Mouse (Mus musculus) embryonic facial prominence, embryonic 13.5 days (tissue): Measurements from ENCODE around the gene Spin1. TPM values are rescaled to one million over a fixed set of nuclear protein-coding genes. Genes with fewer than 3 reads are reported as not detected.

ENCODE experiments used
- ATAC-seq: fragments of 200-750 bp; cut with Nextera tagmentation; 2 replicates; pipeline ENCODE4 v1.8.0; 2017; ENCODE audit warnings: low read depth; ENCODE audit not compliant: insufficient number of reproducible peaks, insufficient read depth, low FRiP score, low TSS enrichment
- H3K27ac ChIP-seq: fragments of 300-500 bp; sonication (generic); 2 replicates; pipeline ENCODE4 v1.5.1; 2015; ENCODE audit warnings: moderate library complexity, mild to moderate bottlenecking, inconsistent platforms
- H3K27me3 ChIP-seq: fragments of 300-500 bp; sonication (generic); 2 replicates; pipeline ENCODE4 v1.6.1; 2015; ENCODE audit warnings: mild to moderate bottlenecking, inconsistent platforms
- H3K36me3 ChIP-seq: fragments of 300-500 bp; sonication (generic); 2 replicates; pipeline ENCODE4 v1.6.1; 2015; ENCODE audit warnings: mild to moderate bottlenecking, inconsistent platforms
- H3K4me1 ChIP-seq: fragments of 300-500 bp; sonication (generic); 2 replicates; pipeline ENCODE4 v1.6.1; 2015; ENCODE audit warnings: inconsistent platforms
- H3K4me2 ChIP-seq: fragments of 300-500 bp; sonication (generic); 2 replicates; pipeline ENCODE4 v1.6.1; 2015; ENCODE audit warnings: moderate library complexity, mild to moderate bottlenecking, inconsistent platforms
- H3K4me3 ChIP-seq: fragments of 300-500 bp; sonication (generic); 2 replicates; pipeline ENCODE4 v1.5.1; 2015; ENCODE audit warnings: mild to moderate bottlenecking, inconsistent platforms
- H3K9ac ChIP-seq: fragments of 300-500 bp; sonication (generic); 2 replicates; pipeline ENCODE4 v1.6.1; 2015; ENCODE audit warnings: mild to moderate bottlenecking, inconsistent platforms
- H3K9me3 ChIP-seq: fragments of 300-500 bp; sonication (generic); 2 replicates; pipeline ENCODE4 v1.6.1; 2016; ENCODE audit warnings: inconsistent platforms
- WGBS: fragments of 180-500 bp; shearing (Covaris S2); methylation state at CpG from one replicate; pipeline ENCODE4 v1.1.7; 2015; ENCODE audit warnings: mixed read lengths; 5-methylcytosine and 5-hydroxymethylcytosine counted together
- polyA plus RNA-seq: library from polyadenylated mRNA; unstranded; fragments of >200 nt; fragmentation: Nextera tagmentation; extraction: Ambion mirVana; gene quantifications from 2 replicates; pipeline ENCODE4 v1.2.1, GENCODE M21; 2015

The Spin1 gene
- polyA plus RNA-seq, 1 experiment from 2014 or later: 116 TPM

DNA sequence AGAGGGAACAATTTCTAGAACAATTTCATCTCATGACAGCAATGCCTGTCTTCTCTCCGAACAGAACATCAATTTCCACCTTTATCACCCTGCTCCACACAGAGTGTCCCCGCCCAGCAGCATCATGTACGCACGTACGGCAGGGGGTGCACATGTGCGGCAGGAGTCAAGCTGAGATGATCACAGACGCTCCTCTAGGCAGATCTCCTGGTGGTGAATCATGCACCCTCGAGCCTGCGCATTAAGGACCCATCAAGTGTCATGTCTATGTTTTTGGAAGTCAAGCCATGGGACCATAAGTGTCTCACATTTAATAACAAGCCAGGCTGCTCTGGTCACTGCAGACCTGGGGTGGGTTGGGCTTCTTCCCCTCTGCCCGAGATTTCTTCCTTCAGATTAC, 78.3 kb downstream of the Spin1 start:
- H3K9ac ChIP-seq: no peak overlapping the region
- 0 out of 2 replicates have a peak, but pooled peaks cover 2% of the 10 kb centered on the region for H3K9me3 ChIP-seq
- ATAC-seq: no peak
- WGBS: 91% methylated on average over 10 of the region's 10 CpGs
- 0 out of 2 replicates have a peak, but pooled peaks cover 8% of the 10 kb centered on the region for H3K4me1 ChIP-seq
- no peak overlapping the region for H3K27ac ChIP-seq
- no peak overlapping the region for H3K4me3 ChIP-seq
- H3K36me3 ChIP-seq: no peaks in the 10 kb centered on the region
- H3K4me2 ChIP-seq: no peak overlapping the region
- H3K27me3 ChIP-seq: no peaks in the 10 kb centered on the region

DNA sequence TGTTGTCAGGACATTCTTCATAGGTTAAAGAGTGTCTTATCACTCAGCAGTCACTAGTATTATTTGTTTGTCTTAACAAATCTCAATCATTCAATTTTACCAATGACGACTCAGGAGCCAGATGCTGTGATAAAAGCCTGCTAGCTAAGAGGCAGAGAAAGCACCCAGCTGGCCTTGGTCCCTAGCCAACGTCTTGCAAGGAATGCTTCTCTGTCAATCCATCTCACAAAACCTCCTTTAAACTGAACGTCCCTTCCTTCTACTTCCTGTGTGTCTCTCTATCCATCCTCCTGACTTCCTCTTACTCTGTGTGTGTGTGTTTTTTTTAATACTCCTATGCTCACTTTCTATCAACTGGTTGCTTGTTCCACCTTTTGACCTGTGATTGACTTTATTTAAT, 78.7 kb downstream of the Spin1 start:
- 53% methylated on average over 3 of the region's 3 CpGs for WGBS
- no peak for ATAC-seq
- Histone ChIP-seq H3K27ac (no peak overlapping the region), H3K9me3 (0 out of 2 replicates have a peak, but pooled peaks cover 2% of the 10 kb centered on the region), H3K27me3 (no peaks in the 10 kb centered on the region), H3K36me3 (no peaks in the 10 kb centered on the region), H3K4me2 (no peak overlapping the region), H3K4me3 (no peak overlapping the region), H3K9ac (no peak overlapping the region), H3K4me1 (0 out of 2 replicates have a peak, but pooled peaks cover 8% of the 10 kb centered on the region)

DNA sequence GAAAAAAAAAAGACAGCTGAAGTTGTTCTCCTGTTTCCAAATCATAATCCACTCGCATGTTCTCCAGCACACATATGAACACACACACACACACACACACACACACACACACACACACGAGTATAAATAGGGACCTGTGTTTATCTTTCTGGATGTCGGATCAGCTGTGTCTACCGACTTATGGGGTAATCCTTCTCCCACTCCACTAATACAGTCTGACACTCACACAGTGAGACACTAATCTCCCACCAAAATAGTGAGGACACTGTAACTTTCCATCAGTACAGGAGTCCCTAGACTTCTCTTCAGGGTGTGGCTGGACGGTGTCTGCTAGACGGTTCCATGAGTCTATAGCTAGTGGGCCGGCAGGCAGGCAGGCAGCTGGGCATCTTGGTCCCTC, 81.6 kb downstream of the Spin1 start:
- Histone ChIP-seq H3K9me3 (no peaks in the 10 kb centered on the region), H3K27ac (no peak overlapping the region), H3K4me1 (0 out of 2 replicates have a peak, but pooled peaks cover 8% of the 10 kb centered on the region), H3K9ac (no peak overlapping the region), H3K36me3 (no peaks in the 10 kb centered on the region), H3K4me3 (no peak overlapping the region), H3K27me3 (no peaks in the 10 kb centered on the region), H3K4me2 (no peak overlapping the region)
- 85% methylated on average over 7 of the region's 7 CpGs for WGBS
- ATAC-seq: no peak

DNA sequence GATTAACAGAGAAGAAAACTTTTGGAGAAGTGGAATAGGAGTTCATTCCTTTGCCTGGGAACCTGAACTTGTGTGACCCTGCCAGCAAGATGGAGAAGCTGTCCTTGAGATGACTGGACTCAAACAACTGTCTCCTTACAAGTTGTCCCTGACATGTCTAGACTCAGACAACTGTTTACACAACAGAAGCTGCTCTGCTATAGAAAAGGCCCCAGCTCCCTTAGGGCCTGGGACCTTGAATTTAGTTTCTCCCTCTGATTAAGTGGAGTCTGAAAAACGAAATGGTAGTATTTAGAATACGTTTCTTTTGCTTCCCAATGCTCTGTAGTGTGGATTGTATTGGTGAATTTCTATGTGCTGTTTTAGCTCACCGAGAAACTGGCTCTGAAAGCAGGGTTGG, 84.2 kb downstream of the Spin1 start:
- Histone ChIP-seq H3K27me3 (no peaks in the 10 kb centered on the region), H3K4me1 (0 out of 2 replicates have a peak, but pooled peaks cover 8% of the 10 kb centered on the region), H3K4me3 (no peak overlapping the region), H3K9ac (no peak overlapping the region), H3K4me2 (no peak overlapping the region), H3K27ac (no peak overlapping the region), H3K9me3 (no peaks in the 10 kb centered on the region), H3K36me3 (no peaks in the 10 kb centered on the region)
- WGBS: 82% methylated on average over 3 of the region's 3 CpGs
- ATAC-seq: no peak

DNA sequence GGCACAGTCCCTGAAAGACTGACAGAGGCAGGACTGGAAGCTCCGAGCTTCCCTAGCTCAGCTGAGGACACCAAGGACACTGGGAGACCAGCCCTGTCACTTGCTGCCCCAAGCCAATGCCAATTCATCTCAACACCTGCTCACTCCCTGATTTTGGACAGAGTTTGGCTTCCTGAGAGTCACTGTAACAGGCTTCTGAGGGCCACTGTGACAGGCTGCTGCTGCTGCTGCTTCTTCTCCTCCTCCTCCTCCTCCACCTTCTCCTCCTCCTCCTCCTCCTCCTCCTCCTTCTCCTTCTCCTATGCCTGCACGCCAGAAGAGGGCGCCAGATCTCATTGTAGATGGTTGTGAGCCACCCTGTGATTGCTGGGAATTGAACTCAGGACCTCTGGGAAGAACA, 89.7 kb downstream of the Spin1 start:
- H3K9ac ChIP-seq: no peak overlapping the region
- WGBS: 56% methylated on average over 3 of the region's 3 CpGs
- ATAC-seq: no peak

GRCm38 (mm10) chr13:51191416-51192140, 90.9 kb downstream of the Spin1 start:
- no peaks in the 10 kb centered on the region for H3K36me3 ChIP-seq
- 76% methylated on average over 6 of the region's 6 CpGs for WGBS
- no peak for ATAC-seq
- H3K4me2 ChIP-seq: no peak overlapping the region
- no peaks in the 10 kb centered on the region for H3K4me1 ChIP-seq
- H3K27me3 ChIP-seq: no peaks in the 10 kb centered on the region
- H3K4me3 ChIP-seq: no peak overlapping the region
- no peak overlapping the region for H3K27ac ChIP-seq
- no peak overlapping the region for H3K9ac ChIP-seq
- H3K9me3 ChIP-seq: no peaks in the 10 kb centered on the region

More for the DNA sequence above, 89.7 kb downstream of the Spin1 start:
- Histone ChIP-seq H3K4me2 (no peak overlapping the region), H3K27me3 (no peaks in the 10 kb centered on the region), H3K4me1 (no peaks in the 10 kb centered on the region), H3K36me3 (no peaks in the 10 kb centered on the region), H3K9me3 (no peaks in the 10 kb centered on the region), H3K4me3 (no peak overlapping the region), H3K27ac (no peak overlapping the region)

DNA sequence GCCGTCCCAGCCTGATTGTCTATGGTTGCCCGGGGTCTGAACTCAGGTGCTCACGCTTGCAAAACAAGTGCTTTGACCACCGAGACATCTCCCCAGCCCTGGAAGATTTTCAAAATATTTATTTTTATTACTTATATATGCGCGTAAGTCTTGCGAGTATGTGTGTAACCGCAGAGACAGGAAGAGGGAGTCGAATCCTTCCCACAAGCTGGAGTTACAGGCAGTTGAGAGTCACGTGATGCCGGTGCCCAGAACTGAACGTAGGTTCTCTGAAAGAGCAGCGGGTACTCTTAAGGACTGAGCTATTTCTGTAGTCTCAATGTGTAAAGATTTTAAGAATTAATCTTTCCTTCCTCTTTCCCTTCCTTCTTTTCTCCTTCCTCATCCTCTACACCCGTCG, 93.2 kb downstream of the Spin1 start:
- H3K4me2 ChIP-seq: no peak overlapping the region
- H3K27me3 ChIP-seq: no peaks in the 10 kb centered on the region
- no peak for ATAC-seq
- H3K4me3 ChIP-seq: no peak overlapping the region
- no peak overlapping the region for H3K9ac ChIP-seq
- H3K27ac ChIP-seq: no peak overlapping the region
- H3K9me3 ChIP-seq: no peaks in the 10 kb centered on the region
- 87% methylated on average over 15 of the region's 15 CpGs for WGBS
- H3K36me3 ChIP-seq: no peaks in the 10 kb centered on the region
- peaks cover 7% of the 10 kb centered on the region; the same call in 1 of the 2 replicates for H3K4me1 ChIP-seq

GRCm38 (mm10) chr13:51197699-51198098, 97.0 kb downstream of the Spin1 start:
- Histone ChIP-seq H3K27me3 (no peaks in the 10 kb centered on the region), H3K9me3 (no peaks in the 10 kb centered on the region), H3K27ac (peak overlapping the region; percentile 55; the same call in 1 of the 2 replicates), H3K4me1 (peaks cover 7% of the 10 kb centered on the region; the same call in 1 of the 2 replicates), H3K9ac (no peak overlapping the region), H3K4me3 (no peak overlapping the region), H3K36me3 (no peaks in the 10 kb centered on the region), H3K4me2 (no peak overlapping the region)
- WGBS: 85% methylated on average over 3 of the region's 3 CpGs
- no peak for ATAC-seq

- no peak for ATAC-seq
- Histone ChIP-seq H3K9ac (no peak overlapping the region), H3K27ac (peak overlapping the region; percentile 55; the same call in 1 of the 2 replicates), H3K9me3 (no peaks in the 10 kb centered on the region), H3K27me3 (no peaks in the 10 kb centered on the region), H3K36me3 (no peaks in the 10 kb centered on the region), H3K4me2 (no peak overlapping the region), H3K4me3 (no peak overlapping the region), H3K4me1 (peaks cover 7% of the 10 kb centered on the region; the same call in 1 of the 2 replicates)
- 44% methylated on average over 5 of the region's 5 CpGs for WGBS
Measured at GRCm38 (mm10) chr13:51198186-51198585, 97.5 kb downstream of the Spin1 start.

Other genes with a start within 250 kb of the Spin1 start
- 5.8 and 6.0 TPM in 2 replicates for gene Nxnl2, start 70.1 kb downstream of the Spin1 start, polyA plus RNA-seq